Mouse (Mus musculus) megakaryocyte-erythroid progenitor cell, adult 5-6 weeks (primary cell): ENCODE data around the gene Alg5. TPM values are rescaled to one million over a fixed set of nuclear protein-coding genes. Genes with fewer than 3 reads are reported as not detected.
"Not testable (repeated sequence)": the region's sequence is repeated elsewhere in the genome, so short reads cannot be mapped to it uniquely, and the experiment has no call there.

Experiments used
- ATAC-seq: replicated peaks from 2 replicates; pipeline ENCODE4 v1.8.0; 2016; ENCODE audit warnings: mild to moderate bottlenecking, inconsistent platforms; ENCODE audit not compliant: severe bottlenecking, poor library complexity, low FRiP score, low TSS enrichment
- total RNA-seq, 2 experiments: library from RNA; stranded (forward) in 1 of 2; stranded (reverse) in 1 of 2; fragments of 200-1000, 215-1000 nt in 1 of 2; fragments of >200 nt in 1 of 2; fragmentation: Nextera tagmentation in 1 of 2; gene quantifications; 2 replicates each; pipeline ENCODE4 v1.2.3; 2014 to 2017

Gene Alg5
- 27.8 and 29.6 TPM in 2 replicates for total RNA-seq (2014; fragmentation: Nextera tagmentation)
- 37.9 and 46.2 TPM in 2 replicates for total RNA-seq (2017)

DNA sequence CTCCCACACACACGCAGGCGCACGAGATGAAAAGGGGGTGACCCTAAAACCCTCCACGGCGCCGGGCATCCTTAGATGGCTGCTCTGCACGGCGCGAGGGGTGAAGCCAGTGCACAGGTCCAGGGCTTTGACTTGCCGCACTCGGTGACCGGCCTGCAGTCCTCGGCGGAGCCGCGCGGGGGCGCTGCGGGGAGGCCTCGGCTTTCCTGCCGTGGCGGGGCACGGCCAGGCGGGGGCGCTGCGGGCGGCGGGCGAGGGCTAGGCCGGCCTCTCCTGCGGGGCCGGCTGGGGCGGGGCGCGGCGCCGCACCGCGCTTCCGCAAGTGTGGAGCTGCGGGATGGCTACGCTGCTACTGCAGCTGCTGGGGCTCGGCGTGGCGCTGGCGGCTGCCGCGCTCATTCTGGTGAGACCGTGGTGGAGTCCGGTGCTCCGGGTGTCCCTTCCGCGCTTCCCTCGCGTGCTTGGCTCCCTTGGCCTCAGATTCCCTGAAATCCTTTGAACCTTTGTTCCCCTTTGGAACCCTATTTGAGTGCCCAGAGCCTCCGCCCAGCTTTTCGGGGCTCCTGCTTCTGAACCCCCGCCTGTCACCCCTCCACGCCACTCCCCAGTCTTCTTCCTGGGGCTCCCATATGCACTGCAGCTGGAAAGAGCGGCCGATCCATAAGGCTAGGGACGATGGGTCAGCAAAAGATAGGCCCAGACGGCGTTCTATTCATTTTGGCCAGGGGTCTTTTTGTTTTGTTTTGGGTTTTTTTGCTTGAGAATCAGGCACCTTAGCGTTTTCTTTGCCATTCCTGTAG lies at the start of gene Alg5, which contains the start of gene Exosc8:
Gene Alg5, plus strand, starts transcription at position 293 of the 800 bp plus-strand sequence.
Gene Exosc8, minus strand, starts transcription at position 147 of the 800 bp plus-strand sequence.
- peak; percentile 72 for ATAC-seq

GRCm38 (mm10) chr3:54687245-54687644 lies 48.1 kb upstream of the Alg5 start:
- ATAC-seq = no peak

- no peak for ATAC-seq
Observed at GRCm38 (mm10) chr3:54689091-54689490, 46.2 kb upstream of the Alg5 start.

- peak; percentile 98 for ATAC-seq
Observed at GRCm38 (mm10) chr3:54692202-54693055, 42.9 kb upstream of the Alg5 start, which contains the start of gene Supt20. Gene Supt20 (plus strand): TSS chr3:54692807.

- peak; percentile 28 for ATAC-seq
Observed at GRCm38 (mm10) chr3:54693056-54693415, 42.3 kb upstream of the Alg5 start.

DNA sequence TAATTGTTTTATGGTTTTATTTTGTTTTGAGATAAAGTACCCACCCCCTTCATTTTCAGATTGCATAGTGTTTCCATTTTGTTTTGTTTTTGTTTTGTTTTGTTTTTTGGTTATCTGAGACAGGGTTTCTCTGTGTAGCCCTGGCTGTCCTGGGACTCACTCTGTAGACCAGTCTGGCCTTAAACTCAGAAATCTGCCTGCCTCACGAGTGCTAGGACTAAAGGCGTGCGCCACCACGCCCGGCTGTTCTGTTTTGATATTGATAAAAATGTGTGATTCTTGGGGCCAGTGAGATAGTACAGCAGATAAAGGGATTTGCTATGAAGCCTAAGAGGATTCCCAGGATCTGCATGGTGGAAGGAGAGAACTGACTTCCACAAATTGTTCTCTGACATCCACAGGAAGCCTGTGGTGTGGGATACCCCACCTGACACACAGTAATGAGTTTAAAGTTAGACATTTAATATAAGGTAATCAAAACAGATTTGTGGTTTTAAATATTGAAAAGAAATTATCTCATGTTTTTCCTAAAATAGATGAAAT lies 35.5 kb upstream of the Alg5 start:
- 0 out of 2 replicates have a peak, but pooled peaks have one; percentile 47 for ATAC-seq

DNA sequence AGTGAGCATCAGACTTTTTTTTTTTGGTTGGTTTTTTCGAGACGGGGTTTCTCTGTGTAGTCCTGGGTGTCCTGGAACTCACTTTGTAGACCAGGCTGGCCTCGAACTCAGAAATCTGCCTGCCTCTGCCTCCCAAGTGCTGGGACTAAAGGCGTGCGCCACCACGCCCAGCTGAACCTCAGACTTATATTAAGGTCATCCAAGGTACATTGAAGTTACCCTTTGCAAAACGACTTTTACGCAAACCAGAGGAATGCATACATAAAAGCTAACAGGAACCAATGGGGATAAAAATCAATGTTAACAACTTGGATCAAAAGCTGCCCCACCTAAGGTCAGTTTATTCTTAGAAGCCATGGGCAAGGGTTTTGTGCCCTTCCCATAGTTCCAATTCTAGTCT lies 31.2 kb upstream of the Alg5 start:
- ATAC-seq = not testable (repeated sequence)

DNA sequence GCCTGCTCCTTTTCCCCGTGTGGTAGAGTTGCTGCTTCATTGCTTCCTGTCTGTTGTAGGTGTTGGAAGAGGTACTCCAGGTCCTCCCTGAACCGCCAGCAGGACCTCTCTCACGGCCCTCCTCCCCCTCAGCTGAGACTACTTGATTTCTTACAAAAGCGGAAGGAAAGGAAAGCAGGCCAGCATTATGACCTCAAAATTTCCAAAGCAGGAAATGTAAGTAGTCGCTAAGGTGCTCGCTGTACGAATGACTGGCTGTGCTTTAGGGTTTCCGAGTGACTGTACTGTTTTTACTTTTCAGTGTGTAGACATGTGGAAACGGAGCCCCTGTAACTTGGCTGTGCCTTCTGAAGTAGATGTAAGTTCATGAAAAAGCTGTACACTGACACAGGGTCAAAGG lies 26.4 kb upstream of the Alg5 start:
- no peak for ATAC-seq

- no peak for ATAC-seq
Observed at GRCm38 (mm10) chr3:54714253-54714652, 21.1 kb upstream of the Alg5 start, which contains the start of gene Gm21958. Gene Gm21958 (minus strand): TSS chr3:54714353.

- no peak for ATAC-seq
Observed at GRCm38 (mm10) chr3:54715461-54715860, 19.9 kb upstream of the Alg5 start.

DNA sequence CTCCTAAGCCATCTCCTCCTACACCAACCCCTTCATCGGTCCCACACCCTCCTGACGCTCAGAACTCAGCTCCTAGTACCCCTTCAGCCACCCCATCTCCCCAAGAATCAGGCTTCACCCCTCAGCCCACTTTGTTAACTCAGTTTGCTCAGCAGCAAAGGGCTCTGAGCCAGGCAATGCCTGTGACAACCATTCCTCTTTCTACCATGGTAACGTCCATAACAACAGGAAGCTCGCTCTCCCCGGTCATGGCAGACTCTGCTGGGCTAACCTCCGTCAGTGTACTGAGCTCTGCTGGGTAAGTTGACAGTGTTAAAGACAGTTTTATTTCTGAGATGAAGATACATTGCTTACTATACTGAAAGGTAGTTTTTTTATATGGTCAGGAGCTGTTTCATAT lies 18.0 kb upstream of the Alg5 start:
- ATAC-seq = no peak

- no peak for ATAC-seq
Observed at GRCm38 (mm10) chr3:54718947-54719346, 16.4 kb upstream of the Alg5 start.

GRCm38 (mm10) chr3:54723741-54724500 lies 11.4 kb upstream of the Alg5 start:
- ATAC-seq = peak; percentile 86

DNA sequence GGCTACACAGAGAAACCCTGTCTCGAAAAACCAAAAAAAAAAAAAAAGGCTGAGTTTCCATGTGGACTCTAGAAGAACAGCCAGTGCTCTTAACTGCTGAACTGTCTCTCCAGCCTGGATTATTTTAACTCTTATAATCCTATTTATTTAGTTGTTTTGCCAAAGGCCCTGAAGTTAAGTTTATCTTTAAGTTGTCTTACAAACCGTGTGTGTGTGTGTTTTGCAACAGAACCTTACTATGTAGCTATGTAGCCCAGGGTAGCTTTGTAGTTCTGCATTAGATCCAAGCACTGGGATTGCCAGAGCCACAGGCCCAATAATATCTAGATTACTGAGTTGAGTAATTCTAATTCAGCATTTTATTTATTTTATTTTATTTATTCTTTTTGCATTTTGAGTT lies 10.0 kb upstream of the Alg5 start:
- ATAC-seq = no peak

GRCm38 (mm10) chr3:54727588-54727987 lies 7.8 kb upstream of the Alg5 start:
- no peak for ATAC-seq

DNA sequence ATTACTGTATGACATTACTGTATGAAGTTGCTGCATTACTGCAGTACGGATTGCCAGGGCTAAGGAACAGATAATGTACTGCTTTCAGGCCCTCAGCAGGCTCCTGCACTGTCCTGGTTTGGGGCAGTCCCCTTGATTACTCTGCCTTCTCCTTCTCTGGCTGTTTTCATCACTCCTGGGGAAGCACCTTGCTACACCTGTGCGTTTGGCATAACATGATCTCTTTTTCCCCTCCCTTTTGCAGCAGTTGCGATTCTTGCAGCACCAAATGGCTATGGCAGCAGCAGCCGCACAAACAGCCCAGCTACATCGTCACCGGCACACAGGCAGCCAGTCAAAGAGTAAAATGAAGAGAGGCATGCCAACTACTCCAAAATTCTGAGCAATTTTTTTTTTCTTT lies 7.2 kb upstream of the Alg5 start:
- ATAC-seq = no peak

DNA sequence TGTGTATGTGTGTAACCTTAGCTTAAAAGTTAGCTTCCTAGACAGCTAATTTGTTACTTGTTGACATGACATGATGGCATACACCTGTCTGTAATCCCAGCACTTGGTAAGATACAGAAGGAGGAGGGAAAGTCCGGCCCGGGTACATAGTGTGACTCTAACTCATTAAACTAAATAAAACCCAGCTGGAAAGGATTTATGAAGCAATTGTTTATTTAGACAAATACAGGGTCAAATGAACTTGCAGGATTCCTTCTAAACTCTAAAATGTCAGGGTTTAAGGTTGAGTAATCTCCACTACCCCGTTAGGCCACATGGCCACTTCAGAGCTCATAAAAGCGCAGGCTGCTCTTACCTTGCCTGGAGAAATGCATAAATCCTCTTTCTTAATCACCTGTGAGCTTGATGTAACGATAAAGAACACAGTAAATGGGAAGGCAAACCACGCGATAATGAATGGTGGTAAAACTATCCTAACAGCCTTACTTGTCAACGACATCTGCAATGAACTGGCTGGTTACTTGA lies 3.7 kb upstream of the Alg5 start:
- no peak for ATAC-seq

DNA sequence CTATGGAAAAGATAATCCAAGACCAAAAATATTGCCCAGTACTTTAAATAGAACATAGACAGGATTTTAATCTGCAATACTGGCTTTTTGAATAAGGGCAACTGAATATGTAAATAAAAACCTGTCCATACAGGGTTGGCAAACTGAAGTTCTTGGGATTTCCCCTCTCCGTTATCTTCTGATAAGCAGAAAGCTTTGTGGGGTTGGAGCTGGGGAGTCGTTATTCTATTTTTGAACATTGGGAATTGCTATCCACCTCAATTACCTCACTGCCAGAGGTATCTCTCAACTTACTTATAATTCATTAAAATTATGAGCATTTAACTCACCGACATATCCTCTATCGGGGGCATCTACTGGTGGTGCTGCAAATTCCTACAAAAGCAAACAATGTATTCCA lies 3.0 kb upstream of the Alg5 start:
- no peak for ATAC-seq
